Comparison of ENCODE assay signal across 9 mouse cellular contexts in the genomic region with DNA sequence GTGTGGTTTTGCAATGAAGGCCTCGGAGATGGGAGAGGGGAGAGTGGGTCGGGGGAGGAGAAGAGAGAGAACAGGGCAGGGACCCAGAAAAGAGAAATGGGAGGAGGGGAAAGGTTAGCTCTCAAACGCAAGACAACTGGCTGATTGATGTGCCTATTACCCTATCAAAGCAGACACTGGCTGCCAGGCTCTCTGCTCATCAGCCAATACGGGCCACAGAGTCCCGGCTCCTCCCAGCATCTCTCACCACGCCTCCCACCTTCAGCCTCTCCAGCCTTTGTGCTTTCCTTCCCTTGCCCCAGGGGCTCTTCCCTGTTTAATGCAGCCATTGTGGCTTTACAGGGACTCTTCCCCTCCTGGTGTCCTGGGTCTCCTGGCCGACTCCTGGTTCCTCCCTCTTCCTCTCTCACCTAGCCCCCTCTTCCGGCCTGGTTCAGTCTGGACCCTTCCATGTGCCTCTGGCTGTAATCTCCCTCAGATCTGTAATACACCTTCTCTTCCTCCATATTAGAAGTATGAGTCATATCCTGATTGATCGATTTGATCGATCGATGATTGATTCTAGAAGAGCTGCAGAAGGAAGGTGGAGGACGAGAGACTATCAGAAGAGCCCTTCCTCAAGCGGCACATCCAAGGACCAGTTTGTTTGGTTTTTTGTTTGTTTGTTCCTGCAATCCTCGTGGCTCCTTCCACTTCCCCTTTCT. TPM values are rescaled to one million over a fixed set of nuclear protein-coding genes. Genes with fewer than 3 reads are reported as not detected.
DNase-seq lines count a peak whose midpoint lies in the region; ATAC-seq and TF ChIP-seq lines count a peak whose summit lies in the region.
"Had no signal": no experiment of that assay in that cellular context is flagged by ENCODE, and none has a peak within 500 bp of the region (broad histone marks: within the 10 kb centered on the region; RNA-seq: fewer than 3 reads in every experiment).

No protein-coding gene starts in this region.

- H3K27ac ChIP-seq in ES-E14 (ENCODE audit: insufficient read depth, low read depth, low read length, poor library complexity, severe bottlenecking) = no peak overlapping the region; the same call in 1 of the 2 replicates
- H3K27ac ChIP-seq in forebrain, embryonic 15.5 days (replicated peaks) = peak overlapping the region; percentile 42
- H3K27ac ChIP-seq in lung, embryonic 15.5 days = no peak overlapping the region
- H3K27ac ChIP-seq: left cerebral cortex, adult 2 months had no signal

- in situ Hi-C loops in ES-E14 (cut with MboI; ENCODE audit: low sequenced_read_pairs in 2 of 2, unreplicated experiment in 2 of 2) = no loop called here

- peak overlapping the region; percentile 21; the same call in 1 of the 2 replicates for H3K9ac ChIP-seq in ES-E14 (ENCODE audit: insufficient read depth, low read depth, low read length, poor library complexity, severe bottlenecking)
- no peak overlapping the region for H3K9ac ChIP-seq in forebrain, embryonic 15.5 days (replicated peaks)
- no peak overlapping the region for H3K9ac ChIP-seq in lung, embryonic 15.5 days

- H3K4me3 ChIP-seq in ES-E14 (ENCODE audit: insufficient read depth in 1 of 2, low read depth in 1 of 2, low read length in 2 of 2, poor library complexity in 1 of 2, severe bottlenecking in 1 of 2) = peak overlapping the region; percentile 12 to 35
- peak overlapping the region; percentile 12; the same call in 1 of the 2 replicates for H3K4me3 ChIP-seq in forebrain, embryonic 15.5 days
- no peak overlapping the region for H3K4me3 ChIP-seq in lung, embryonic 15.5 days
- H3K4me3 ChIP-seq: left cerebral cortex, adult 2 months had no signal

- 37% methylated on average over 14 of the region's 14 CpGs for WGBS in forebrain, embryonic 15.5 days
- 34% methylated on average over 14 of the region's 14 CpGs for WGBS in lung, embryonic 15.5 days

- DNase-seq in ES-E14 (ENCODE audit: low read depth, low spot score) = peak; percentile 97
- peak; percentile 59 to 68 for DNase-seq in adrenal gland, postnatal 36 days
- DNase-seq in heart, postnatal 4 days = peak; percentile 62
- peak; percentile 68 for DNase-seq in layer of hippocampus, adult 11-12 months (ENCODE audit: low spot score)
- peak; percentile 77 for DNase-seq in ovary, postnatal 36 days (ENCODE audit: low spot score)

- H3K4me2 ChIP-seq in forebrain, embryonic 15.5 days (replicated peaks) = peak overlapping the region; percentile 38
- H3K4me2 ChIP-seq in lung, embryonic 15.5 days = peak overlapping the region; percentile 34

- H3K27me3 ChIP-seq in forebrain, embryonic 15.5 days = no peaks in the 10 kb centered on the region
- H3K27me3 ChIP-seq in lung, embryonic 15.5 days = no peaks in the 10 kb centered on the region

- no peaks in the 10 kb centered on the region for H3K36me3 ChIP-seq in ES-E14 (ENCODE audit: control insufficient read depth, insufficient read depth, low read length, poor library complexity, severe bottlenecking)
- no peaks in the 10 kb centered on the region for H3K36me3 ChIP-seq in forebrain, embryonic 15.5 days
- H3K36me3 ChIP-seq in lung, embryonic 15.5 days = no peaks in the 10 kb centered on the region

- H3K4me1 ChIP-seq in ES-E14 (ENCODE audit: control insufficient read depth in 2 of 2, insufficient read depth in 2 of 2, low read length in 2 of 2, poor library complexity in 1 of 2) = peaks cover 0 to 15% of the 10 kb centered on the region in 2 experiments; a peak in 2 of 4 replicates
- H3K4me1 ChIP-seq in forebrain, embryonic 15.5 days = peaks cover 7% of the 10 kb centered on the region; the same call in 1 of the 2 replicates
- 0 out of 2 replicates have a peak, but pooled peaks cover 12% of the 10 kb centered on the region for H3K4me1 ChIP-seq in lung, embryonic 15.5 days

- ATAC-seq in forebrain, embryonic 15.5 days (replicated peaks) = peak; percentile 99
- peak; percentile 84; the same call in 1 of the 2 replicates for ATAC-seq in lung, embryonic 15.5 days (ENCODE audit: borderline replicate concordance, extremely low read depth, low FRiP score, low TSS enrichment)
- ATAC-seq in activated CD4-positive, CD25-positive, alpha-beta regulatory T cell, adult 4 months = no peak

- no peaks in the 10 kb centered on the region for H3K9me3 ChIP-seq in ES-E14 (ENCODE audit: control insufficient read depth, insufficient read depth, low read depth, low read length)
- H3K9me3 ChIP-seq in forebrain, embryonic 15.5 days = no peaks in the 10 kb centered on the region
- no peaks in the 10 kb centered on the region for H3K9me3 ChIP-seq in lung, embryonic 15.5 days

TF ChIP-seq in ES-E14, 5 proteins besides CTCF, POLR2A, EP300 and RAD21:
- TF ChIP-seq ZC3H11A (IDR thresholded peaks at IDR 0.05; ENCODE audit: borderline replicate concordance, low read depth, low read length) (no peak), CHD2 (IDR thresholded peaks at IDR 0.05; ENCODE audit: low read depth, low read length) (peak; percentile 91), HCFC1 (IDR thresholded peaks at IDR 0.05; ENCODE audit: borderline replicate concordance, insufficient read depth, low read length) (no peak), MAFK (IDR thresholded peaks at IDR 0.05; ENCODE audit: insufficient read depth, low read depth, low read length) (no peak), ZNF384 (IDR thresholded peaks at IDR 0.05; ENCODE audit: low read depth, low read length) (no peak)

RNA-seq across cellular contexts. Expression of gene Pcbd1, which starts 8.8 kb away (rescaled TPM):
- 5.5 and 9.5 TPM in 2 replicates for total RNA-seq in ES-E14 (2012; rRNA removed)
- total RNA-seq in adrenal gland, postnatal 36 days (2021) = 10 to 100 TPM; 12.7 to 14.5 TPM
- polyA plus RNA-seq in forebrain, embryonic 15.5 days (2015; fragmentation: Nextera tagmentation; extraction: Ambion mirVana) = 15.8 and 16.5 TPM in 2 replicates
- total RNA-seq in heart, postnatal 4 days (2021) = 10 to 100 TPM; 20.8 to 21.8 TPM
- 70.4 and 73.5 TPM in 2 replicates for polyA plus RNA-seq in lung, embryonic 15.5 days (2015; fragmentation: Nextera tagmentation; extraction: Ambion mirVana)
- polyA plus RNA-seq in activated CD4-positive, CD25-positive, alpha-beta regulatory T cell, adult 4 months (2017; shearing (Covaris generic)) = not detected
